Mouse (Mus musculus): ENCODE results near the gene Nfat5.

Gene Nfat5

GRCm38 (mm10) chr8:107397665-107398064 lies 104.4 kb downstream of the Nfat5 start:
- no peak for DNase-seq (ENCODE audit: low spot score)

DNA sequence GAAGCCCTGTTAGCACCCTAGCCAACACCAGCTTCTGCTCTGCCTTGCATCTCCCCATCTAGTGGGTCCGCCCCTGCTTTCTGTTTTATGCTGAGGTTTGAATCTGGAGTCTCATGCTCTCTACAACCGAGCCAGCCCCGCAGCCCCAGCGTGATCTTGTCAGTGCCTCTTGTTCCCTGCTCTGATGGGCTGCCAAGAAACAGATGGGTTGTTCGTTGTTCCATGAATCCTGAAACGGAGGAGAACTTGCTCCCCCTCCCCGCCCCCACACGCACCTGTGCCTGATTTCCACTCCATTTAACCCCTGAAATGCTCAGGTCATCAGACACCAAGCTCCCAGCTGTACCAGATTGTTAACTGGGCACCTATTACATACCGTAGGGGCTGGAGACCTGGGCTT lies 106.2 kb downstream of the Nfat5 start:
- DNase-seq (ENCODE audit: low spot score): no peak

GRCm38 (mm10) chr8:107401866-107402265 lies 108.6 kb downstream of the Nfat5 start:
- no peak for DNase-seq (ENCODE audit: low spot score)

- peak; percentile 67 for DNase-seq (ENCODE audit: low spot score)
Measured at GRCm38 (mm10) chr8:107403038-107403781, 109.9 kb downstream of the Nfat5 start, which contains the start of gene Nqo1. Gene Nqo1, minus strand, starts transcription at chr8:107403206.

GRCm38 (mm10) chr8:107404057-107404456 lies 110.8 kb downstream of the Nfat5 start:
- no peak for DNase-seq (ENCODE audit: low spot score)

DNA sequence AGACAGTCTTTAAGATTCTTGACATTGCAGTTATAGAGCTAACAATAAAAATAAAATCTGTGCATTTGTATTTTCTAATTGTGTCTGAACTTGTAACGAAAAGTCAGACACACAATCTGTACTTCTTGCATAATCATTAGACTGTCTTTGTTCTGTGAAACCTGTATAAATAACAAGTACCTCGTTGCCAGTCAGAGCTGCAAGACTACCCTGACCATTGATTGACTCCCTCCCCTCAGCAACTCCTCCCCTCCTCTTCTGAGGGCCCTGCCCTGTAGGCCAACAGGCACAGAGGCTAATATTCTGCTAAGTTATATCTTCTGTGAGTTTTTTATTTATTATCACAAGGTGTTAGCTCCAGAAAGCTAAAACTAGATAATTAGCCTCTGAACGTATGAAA lies 112.7 kb downstream of the Nfat5 start:
- no peak for DNase-seq (ENCODE audit: low spot score)

- DNase-seq (ENCODE audit: low spot score): no peak
Measured at GRCm38 (mm10) chr8:107411391-107411790, 118.1 kb downstream of the Nfat5 start.

- DNase-seq (ENCODE audit: low spot score): no peak
Measured at GRCm38 (mm10) chr8:107412552-107412951, 119.3 kb downstream of the Nfat5 start.

DNA sequence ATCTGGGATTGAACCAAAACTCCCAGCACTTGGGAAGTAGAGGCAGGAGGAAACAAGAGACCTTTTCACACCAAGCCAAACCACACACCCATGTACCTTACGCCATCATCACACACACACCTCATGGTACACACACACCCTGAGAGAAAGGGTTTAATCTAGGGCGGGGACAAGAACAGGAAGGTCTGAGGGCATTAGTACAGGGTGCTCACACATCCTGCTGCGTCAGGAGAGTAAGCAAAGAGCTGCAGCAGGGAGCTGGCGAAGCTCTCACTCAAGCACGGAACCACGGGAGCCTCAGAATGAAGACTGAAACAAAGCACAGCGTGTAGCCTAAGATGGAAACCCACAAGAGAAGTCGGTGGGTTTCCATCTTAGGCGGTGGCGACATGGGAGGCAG lies 120.6 kb downstream of the Nfat5 start:
- no peak for DNase-seq (ENCODE audit: low spot score)

- no peak for DNase-seq (ENCODE audit: low spot score)
Measured at GRCm38 (mm10) chr8:107417001-107417400, 123.7 kb downstream of the Nfat5 start.

DNA sequence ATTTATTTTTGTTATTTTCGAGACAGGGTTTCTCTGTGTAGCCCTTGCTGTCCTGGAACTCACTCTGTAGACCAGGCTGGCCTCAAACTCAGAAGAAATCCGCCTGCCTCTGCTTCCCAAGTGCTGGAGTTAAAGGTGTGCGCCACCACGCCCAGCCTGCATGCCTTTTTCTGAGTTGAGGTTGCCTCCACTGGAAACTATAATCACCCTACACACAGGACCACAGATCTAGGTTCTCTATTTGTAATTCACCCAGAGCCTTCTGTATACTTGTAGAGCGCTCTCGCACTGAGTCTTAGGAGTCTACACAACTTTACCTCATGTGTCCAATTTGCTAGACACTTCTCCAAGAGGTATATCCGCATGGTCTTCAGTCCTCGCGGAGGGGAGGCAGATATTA lies 130.9 kb downstream of the Nfat5 start:
- no peak for DNase-seq (ENCODE audit: low spot score)

DNA sequence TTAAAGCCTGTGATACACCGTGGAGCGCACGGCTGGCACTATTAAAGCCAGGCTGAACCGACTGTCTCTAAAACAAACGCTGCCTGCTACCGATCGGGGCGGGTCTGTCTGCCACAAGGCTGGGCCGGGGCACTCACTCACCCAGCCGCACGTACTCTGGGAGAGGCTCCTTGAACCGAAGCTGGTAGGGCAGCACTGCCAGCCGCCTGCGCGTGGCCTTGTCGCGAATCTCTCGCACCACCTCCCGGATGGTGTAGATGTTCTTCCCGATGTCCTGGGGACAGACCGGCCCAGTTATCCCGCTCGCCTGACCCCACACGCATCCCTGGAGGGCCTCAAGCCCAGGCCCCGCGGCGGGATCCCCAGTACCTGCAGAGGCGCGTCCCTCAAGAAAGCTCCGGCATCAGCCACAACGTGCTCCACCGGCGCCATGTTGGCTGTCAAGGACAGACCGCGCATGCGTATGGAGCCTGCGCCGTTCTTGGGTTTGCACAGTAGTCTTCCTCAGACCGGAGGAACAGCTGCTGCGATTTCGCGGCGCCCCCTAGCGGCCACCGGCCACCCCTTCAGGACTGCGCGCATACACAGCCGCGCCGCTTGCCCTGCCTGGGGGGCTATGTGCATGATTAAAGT lies 131.4 kb downstream of the Nfat5 start, which contains the start of gene Nob1:
Nob1 (minus strand) TSS at position 455 of the 633 bp plus-strand sequence.
- peak; percentile 99 for DNase-seq (ENCODE audit: low spot score)

DNA sequence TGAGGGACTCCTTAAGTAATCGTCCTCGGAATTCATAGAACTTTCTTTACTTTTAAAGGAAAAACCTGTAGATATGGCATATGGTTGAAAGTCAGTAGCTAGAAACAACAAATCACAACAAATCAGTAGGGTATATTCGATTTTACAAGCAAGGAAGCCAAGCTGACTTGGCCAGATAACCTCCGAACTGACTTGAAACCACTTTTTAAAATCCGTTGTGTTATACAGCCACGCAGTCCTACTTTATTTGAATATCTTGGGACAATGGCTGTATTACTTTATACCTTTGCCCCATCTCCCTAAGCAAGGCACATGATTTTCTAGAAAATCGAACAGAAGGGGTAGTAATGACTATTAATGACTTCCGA lies 131.9 kb downstream of the Nfat5 start:
- no peak for DNase-seq (ENCODE audit: low spot score)
